ENCODE assay signal across 8 mouse cellular contexts in the genomic region with DNA sequence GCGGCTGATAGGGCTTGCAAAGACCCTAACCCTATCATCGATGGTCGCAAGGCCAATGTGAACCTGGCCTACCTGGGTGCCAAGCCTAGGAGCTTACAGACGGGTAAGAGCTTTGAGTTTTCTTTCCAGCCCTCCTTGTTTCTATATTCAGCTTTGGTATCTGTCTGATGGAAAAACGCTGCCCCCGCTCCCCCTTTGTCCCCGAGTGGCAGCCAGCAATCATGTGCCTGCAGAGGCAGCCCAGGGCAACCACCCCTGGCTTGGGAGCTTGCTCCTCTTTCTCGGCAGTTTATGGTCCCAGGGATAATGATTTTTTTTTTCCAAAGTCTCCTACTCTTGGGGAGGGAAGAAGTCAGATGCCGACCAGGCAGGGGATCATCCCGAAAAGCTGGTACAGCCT. TPM values are rescaled to one million over a fixed set of nuclear protein-coding genes. Genes with fewer than 3 reads are reported as not detected.
DNase-seq lines count a peak whose midpoint lies in the region; ATAC-seq and TF ChIP-seq lines count a peak whose summit lies in the region.

No protein-coding gene starts in this region.

- no peak overlapping the region for H3K27ac ChIP-seq in cerebellum, adult 2 months (ENCODE audit: insufficient read depth, low read length)
- H3K27ac ChIP-seq in ES-E14 (ENCODE audit: insufficient read depth, low read depth, low read length, poor library complexity, severe bottlenecking): no peak overlapping the region
- peak overlapping the region; percentile 72 to 86 for H3K27ac ChIP-seq in heart, embryonic 14.5 days (replicated peaks in 1 of 2; ENCODE audit: control insufficient read depth in 1 of 2, insufficient read depth in 1 of 2, low read depth in 2 of 2, low read length in 2 of 2)
- peak overlapping the region; percentile 80 for H3K27ac ChIP-seq in liver, embryonic 14.5 days

- no peak for TF ChIP-seq EP300 in liver, embryonic 14.5 days (IDR thresholded peaks at IDR 0.05; ENCODE audit: low read depth)

- TF ChIP-seq CTCF in cerebellum, adult 2 months (IDR thresholded peaks at IDR 0.05; ENCODE audit: borderline replicate concordance, insufficient read depth, low read depth, low read length): no peak
- TF ChIP-seq CTCF in liver, embryonic 14.5 days (IDR thresholded peaks at IDR 0.05; ENCODE audit: low read depth): no peak

- TF ChIP-seq POLR2A in cerebellum, adult 2 months (IDR thresholded peaks at IDR 0.05; ENCODE audit: borderline replicate concordance, insufficient read depth, low read length): no peak

- no peak for DNase-seq in cerebellum, adult 2 months
- no peak for DNase-seq in cerebellum, postnatal 36 days
- no peak for DNase-seq in ES-E14 (ENCODE audit: low read depth, low spot score)
- no peak for DNase-seq in liver, embryonic 14.5 days (ENCODE audit: low read depth in 3 of 3, low spot score in 3 of 3)
- DNase-seq in adrenal gland, adult 8-10 months: no peak
- no peak for DNase-seq in adrenal gland, postnatal 4 days (ENCODE audit: low spot score in 2 of 2)
- DNase-seq in layer of hippocampus, adult 11-12 months (ENCODE audit: low spot score): no peak

- no peaks in the 10 kb centered on the region for H3K27me3 ChIP-seq in cerebellum, adult 2 months (ENCODE audit: control insufficient read depth, insufficient read depth, low read length)
- H3K27me3 ChIP-seq in heart, embryonic 14.5 days (ENCODE audit: control insufficient read depth, insufficient read depth, low read length): no peaks in the 10 kb centered on the region
- no peaks in the 10 kb centered on the region for H3K27me3 ChIP-seq in liver, embryonic 14.5 days (ENCODE audit: control insufficient read depth, insufficient read depth, low read length)

- no peak for ATAC-seq in heart, embryonic 14.5 days (ENCODE audit: insufficient number of reproducible peaks, insufficient read depth, low FRiP score, low read depth)
- no peak for ATAC-seq in liver, embryonic 14.5 days (ENCODE audit: insufficient read depth)

- in situ Hi-C loops in ES-E14 (cut with MboI; ENCODE audit: low sequenced_read_pairs in 2 of 2, unreplicated experiment in 2 of 2): no loop called here

- peak overlapping the region; percentile 84 for H3K4me2 ChIP-seq in heart, embryonic 14.5 days (ENCODE audit: low read length)
- peak overlapping the region; percentile 77 for H3K4me2 ChIP-seq in liver, embryonic 14.5 days (ENCODE audit: low read depth)

- H3K9me3 ChIP-seq in ES-E14 (ENCODE audit: control insufficient read depth, insufficient read depth, low read depth, low read length): no peaks in the 10 kb centered on the region
- no peaks in the 10 kb centered on the region for H3K9me3 ChIP-seq in heart, embryonic 14.5 days (ENCODE audit: control insufficient read depth, low read length)
- no peaks in the 10 kb centered on the region for H3K9me3 ChIP-seq in liver, embryonic 14.5 days (ENCODE audit: control insufficient read depth, low read length)

- WGBS in cerebellum, adult 2 months: 43% methylated on average over 10 of the region's 10 CpGs
- 17% methylated on average over 10 of the region's 10 CpGs for WGBS in heart, embryonic 14.5 days
- 8% methylated on average over 10 of the region's 10 CpGs for WGBS in liver, embryonic 14.5 days (ENCODE audit: insufficient replicate concordance)

- peak overlapping the region; percentile 94 for H3K9ac ChIP-seq in ES-E14 (ENCODE audit: insufficient read depth, low read depth, low read length, poor library complexity, severe bottlenecking)
- peak overlapping the region; percentile 93 for H3K9ac ChIP-seq in heart, embryonic 14.5 days (ENCODE audit: low read length)
- H3K9ac ChIP-seq in liver, embryonic 14.5 days (replicated peaks): peak overlapping the region; percentile 83

- peak overlapping the region; percentile 16 for H3K4me3 ChIP-seq in cerebellum, adult 2 months (replicated peaks; ENCODE audit: insufficient read depth, low read depth, low read length)
- peak overlapping the region; percentile 88 to 97 for H3K4me3 ChIP-seq in ES-E14 (ENCODE audit: insufficient read depth in 1 of 2, low read depth in 1 of 2, low read length in 2 of 2, poor library complexity in 1 of 2, severe bottlenecking in 1 of 2)
- peak overlapping the region; percentile 93 to 96 for H3K4me3 ChIP-seq in heart, embryonic 14.5 days (ENCODE audit: control insufficient read depth in 1 of 2, insufficient read depth in 1 of 2, low read depth in 1 of 2, low read length in 2 of 2)
- peak overlapping the region; percentile 88 to 99 for H3K4me3 ChIP-seq in liver, embryonic 14.5 days (ENCODE audit: insufficient read depth in 1 of 2, low read depth in 2 of 2, low read length in 2 of 2)

- H3K4me1 ChIP-seq in cerebellum, adult 2 months (ENCODE audit: control insufficient read depth, insufficient read depth, low read length): peaks cover 14% of the 10 kb centered on the region
- peaks cover 0 to 28% of the 10 kb centered on the region in 2 experiments; a peak in 3 of 4 replicates for H3K4me1 ChIP-seq in ES-E14 (ENCODE audit: control insufficient read depth in 2 of 2, insufficient read depth in 2 of 2, low read length in 2 of 2, poor library complexity in 1 of 2)
- H3K4me1 ChIP-seq in heart, embryonic 14.5 days (ENCODE audit: control insufficient read depth in 2 of 2, insufficient read depth in 2 of 2, low read length in 2 of 2): peaks cover 63 to 74% of the 10 kb centered on the region in 2 experiments
- peaks cover 68 to 73% of the 10 kb centered on the region in 2 experiments for H3K4me1 ChIP-seq in liver, embryonic 14.5 days (replicated peaks; ENCODE audit: control insufficient read depth in 2 of 2, insufficient read depth in 2 of 2, low read length in 1 of 2)

- peaks cover 47% of the 10 kb centered on the region for H3K36me3 ChIP-seq in ES-E14 (ENCODE audit: control insufficient read depth, insufficient read depth, low read length, poor library complexity, severe bottlenecking)
- peaks cover 40% of the 10 kb centered on the region for H3K36me3 ChIP-seq in heart, embryonic 14.5 days (ENCODE audit: control insufficient read depth, insufficient read depth, low read length)
- peaks cover 54% of the 10 kb centered on the region for H3K36me3 ChIP-seq in liver, embryonic 14.5 days (replicated peaks; ENCODE audit: control insufficient read depth, insufficient read depth, low read depth)

TF ChIP-seq in ES-E14, 5 proteins besides CTCF, POLR2A, EP300 and RAD21:
- TF ChIP-seq CHD2 (IDR thresholded peaks at IDR 0.05; ENCODE audit: low read depth, low read length): no peak
- TF ChIP-seq MAFK (IDR thresholded peaks at IDR 0.05; ENCODE audit: insufficient read depth, low read depth, low read length): no peak
- no peak for TF ChIP-seq ZC3H11A (IDR thresholded peaks at IDR 0.05; ENCODE audit: borderline replicate concordance, low read depth, low read length)
- no peak for TF ChIP-seq ZNF384 (IDR thresholded peaks at IDR 0.05; ENCODE audit: low read depth, low read length)
- TF ChIP-seq HCFC1 (IDR thresholded peaks at IDR 0.05; ENCODE audit: borderline replicate concordance, insufficient read depth, low read length): no peak

RNA-seq across cellular contexts. Expression of gene Rbm38, which starts 2.5 kb away (rescaled TPM):
- polyA plus RNA-seq in cerebellum, adult 2 months (2012; rRNA removed): 9.0 and 10.1 TPM in 2 replicates
- 23.9 and 26.7 TPM in 2 replicates for total RNA-seq in ES-E14 (2012; rRNA removed)
- 126 and 129 TPM in 2 replicates for polyA plus RNA-seq in heart, embryonic 14.5 days (2014; fragmentation: Nextera tagmentation; extraction: Ambion mirVana)
- polyA plus RNA-seq in liver, embryonic 14.5 days (2012; rRNA removed): 274 and 315 TPM in 2 replicates
- 270 and 320 TPM in 2 replicates for polyA plus RNA-seq in liver, embryonic 14.5 days (2014; fragmentation: Nextera tagmentation; extraction: Ambion mirVana)
- 10 to 100 TPM; 16.0 to 26.0 (median 21.5) TPM for total RNA-seq in adrenal gland, adult 8-10 months (2022)
- total RNA-seq in adrenal gland, postnatal 4 days (2021): 10 to 100 TPM; 28.4 to 31.7 TPM

RNA-seq across cellular contexts. Expression of gene Rae1, which starts 22.9 kb away (rescaled TPM):
- 69.1 and 74.7 TPM in 2 replicates for polyA plus RNA-seq in cerebellum, adult 2 months (2012; rRNA removed)
- 120 and 123 TPM in 2 replicates for total RNA-seq in ES-E14 (2012; rRNA removed)
- polyA plus RNA-seq in heart, embryonic 14.5 days (2014; fragmentation: Nextera tagmentation; extraction: Ambion mirVana): 99.7 and 101 TPM in 2 replicates
- polyA plus RNA-seq in liver, embryonic 14.5 days (2012; rRNA removed): 39.4 and 45.9 TPM in 2 replicates
- polyA plus RNA-seq in liver, embryonic 14.5 days (2014; fragmentation: Nextera tagmentation; extraction: Ambion mirVana): 65.3 and 71.1 TPM in 2 replicates
- 10 to 100 TPM; 67.3 to 77.6 (median 73.4) TPM for total RNA-seq in adrenal gland, adult 8-10 months (2022)
- 10 to 100 TPM; 68.5 to 76.5 TPM for total RNA-seq in adrenal gland, postnatal 4 days (2021)

RNA-seq across cellular contexts. Expression of gene Spo11, which starts 45.3 kb away (rescaled TPM):
- 0.21 and 0.27 TPM in 2 replicates for polyA plus RNA-seq in cerebellum, adult 2 months (2012; rRNA removed)
- total RNA-seq in ES-E14 (2012; rRNA removed): 0.05 and 0.13 TPM in 2 replicates
- 0.32 TPM in 1 of 2 replicates, not detected in the other for polyA plus RNA-seq in heart, embryonic 14.5 days (2014; fragmentation: Nextera tagmentation; extraction: Ambion mirVana)
- polyA plus RNA-seq in liver, embryonic 14.5 days (2012; rRNA removed): 0.01 and 0.03 TPM in 2 replicates
- not detected in 2 replicates for polyA plus RNA-seq in liver, embryonic 14.5 days (2014; fragmentation: Nextera tagmentation; extraction: Ambion mirVana)
- total RNA-seq in adrenal gland, adult 8-10 months (2022): not detected
- not detected for total RNA-seq in adrenal gland, postnatal 4 days (2021)

Comparison
In these comparisons a context has a peak if more than half of its experiments do, and no peak if none do; other contexts are left out.
1. H3K27ac ChIP-seq: peak in heart, embryonic 14.5 days (2 of 2) and liver, embryonic 14.5 days (single experiment); none in cerebellum, adult 2 months (single experiment) and ES-E14 (single experiment).
2. H3K4me3 ChIP-seq: peak in every context shown above with its lines; median percentile 94 in heart, embryonic 14.5 days; 94 in liver, embryonic 14.5 days; 92 in ES-E14; 16 in cerebellum, adult 2 months.
3. Peak in every context shown above with its lines, with median percentiles within 50 percentile points of each other: H3K9ac ChIP-seq.